Mouse (Mus musculus) kidney, adult 2 months (tissue): ENCODE measurements around the gene Cacna1d. TPM values are rescaled to one million over a fixed set of nuclear protein-coding genes. Genes with fewer than 3 reads are reported as not detected.

Experiments used
- DNase-seq: peaks from one replicate; pipeline ENCODE4 v3.0.0; 2021
- H3K27ac ChIP-seq: fragments of 200-500 bp; 2 replicates; pipeline ENCODE4 v1.5.1; 2012; ENCODE audit warnings: low read depth, low read length, control low read depth, inconsistent platforms; ENCODE audit not compliant: insufficient read depth
- H3K27me3 ChIP-seq: fragments of 200-500 bp; replicated peaks from 2 replicates; pipeline ENCODE4 v1.6.1; 2012; ENCODE audit warnings: mild to moderate bottlenecking, moderate library complexity, low read length, inconsistent platforms; ENCODE audit not compliant: control insufficient read depth, insufficient read depth
- H3K36me3 ChIP-seq: fragments of 200-500 bp; 2 replicates; pipeline ENCODE4 v1.6.1; 2012; ENCODE audit warnings: mild to moderate bottlenecking, moderate library complexity, low read length, inconsistent platforms; ENCODE audit not compliant: control insufficient read depth, insufficient read depth
- H3K4me1 ChIP-seq: fragments of 200-500 bp; 2 replicates; pipeline ENCODE4 v1.6.1; 2011; ENCODE audit warnings: low read length; ENCODE audit not compliant: control insufficient read depth, insufficient read depth
- H3K4me3 ChIP-seq: fragments of 200-500 bp; 2 replicates; pipeline ENCODE4 v1.5.1; 2011; ENCODE audit warnings: mild to moderate bottlenecking, low read depth, low read length, control low read depth; ENCODE audit not compliant: insufficient read depth
- CTCF ChIP-seq: fragments of 200-500 bp; conservative IDR thresholded peaks from 2 replicates; pipeline ENCODE4 v1.5.1; 2011; ENCODE audit warnings: low read depth, mild to moderate bottlenecking, control low read depth, low read length, moderate library complexity, mixed read lengths; ENCODE audit not compliant: insufficient read depth, insufficient read length
- POLR2A ChIP-seq: fragments of 200-500 bp; IDR thresholded peaks from one replicate; pipeline ENCODE4 v1.6.1; 2011; ENCODE audit warnings: low read depth, low read length, control low read depth
- whole genome bisulfite sequencing: fragments of 180-500 bp; shearing (Covaris S2); methylation state at CpG from one replicate; pipeline ENCODE4 v1.1.7; 2018; 5-methylcytosine and 5-hydroxymethylcytosine counted together
- polyA plus RNA-seq: library from polyadenylated mRNA; depleted of rRNA; stranded (reverse); fragments of >200 nt; gene quantifications from 2 replicates; pipeline ENCODE4 v1.2.3, GENCODE M21; 2012

Gene Cacna1d
- polyA plus RNA-seq, 1 experiment = 4.0 TPM

GRCm38 (mm10) chr14:30318715-30319437, 172.4 kb downstream of the Cacna1d start:
- Histone ChIP-seq H3K27me3 (no peaks in the 10 kb centered on the region), H3K27ac (no peak overlapping the region), H3K4me3 (no peak overlapping the region), H3K36me3 (no peaks in the 10 kb centered on the region), H3K4me1 (no peaks in the 10 kb centered on the region)
- DNase-seq = no peak
- TF ChIP-seq CTCF (no peak), POLR2A (no peak)
- 85% methylated on average over 9 of the region's 9 CpGs for whole genome bisulfite sequencing

- no peak for TF ChIP-seq CTCF
- no peak for TF ChIP-seq POLR2A
- WGBS = 89% methylated on average over 12 of the region's 12 CpGs
Measured at GRCm38 (mm10) chr14:30318293-30318692, 173.0 kb downstream of the Cacna1d start.

GRCm38 (mm10) chr14:30317616-30318015, 173.6 kb downstream of the Cacna1d start:
- H3K4me1 ChIP-seq = no peaks in the 10 kb centered on the region
- DNase-seq = no peak
- no peak for TF ChIP-seq POLR2A
- TF ChIP-seq CTCF = no peak
- H3K27ac ChIP-seq = no peak overlapping the region
- no peaks in the 10 kb centered on the region for H3K36me3 ChIP-seq
- H3K27me3 ChIP-seq = no peaks in the 10 kb centered on the region
- no peak overlapping the region for H3K4me3 ChIP-seq
- 87% methylated on average over 10 of the region's 10 CpGs for WGBS

More at GRCm38 (mm10) chr14:30318293-30318692, 173.0 kb downstream of the Cacna1d start:
- Histone ChIP-seq H3K27me3 (no peaks in the 10 kb centered on the region), H3K4me1 (no peaks in the 10 kb centered on the region), H3K4me3 (no peak overlapping the region), H3K27ac (no peak overlapping the region), H3K36me3 (no peaks in the 10 kb centered on the region)
- no peak for DNase-seq

DNA sequence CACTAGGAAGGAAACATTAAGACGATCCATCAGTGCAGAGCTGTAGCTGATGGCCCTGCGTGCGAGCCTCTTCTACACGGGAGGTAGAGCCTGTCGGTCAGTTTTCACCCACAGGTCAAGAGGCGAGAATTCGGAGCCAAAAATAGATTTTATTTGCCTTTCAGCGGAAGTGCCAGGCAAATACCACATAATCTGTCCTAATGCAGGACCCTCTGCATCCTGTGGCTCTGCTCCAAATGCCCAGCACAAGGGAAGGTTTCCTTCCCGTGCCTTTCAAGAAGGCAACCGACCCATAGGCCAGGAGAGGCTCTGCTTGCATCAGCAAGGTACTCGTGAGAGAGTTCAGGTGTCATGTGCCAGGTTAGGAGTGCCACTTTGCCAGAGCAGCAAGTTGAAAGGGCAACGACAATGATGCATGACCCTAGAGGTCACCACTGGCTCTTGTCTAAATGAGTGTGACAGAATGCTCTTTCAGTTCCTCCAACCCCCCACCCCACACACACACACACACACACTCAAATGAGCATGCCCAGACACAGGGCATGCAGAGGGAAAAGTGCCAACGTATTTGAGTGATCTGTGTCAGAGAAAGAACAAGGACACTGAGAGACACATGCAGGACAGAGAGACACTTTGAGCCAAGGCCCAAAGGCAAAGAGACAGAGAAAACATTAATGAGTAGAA, 179.9 kb downstream of the Cacna1d start:
- Histone ChIP-seq H3K36me3 (no peaks in the 10 kb centered on the region), H3K4me3 (no peak overlapping the region), H3K4me1 (no peaks in the 10 kb centered on the region), H3K27ac (no peak overlapping the region), H3K27me3 (no peaks in the 10 kb centered on the region)
- TF ChIP-seq POLR2A (no peak), CTCF (no peak)
- no peak for DNase-seq
- WGBS = 58% methylated on average over 13 of the region's 13 CpGs

- 94% methylated on average over 10 of the region's 10 CpGs for WGBS
- DNase-seq = no peak
- no peak overlapping the region for H3K4me3 ChIP-seq
- H3K27me3 ChIP-seq = no peaks in the 10 kb centered on the region
- H3K4me1 ChIP-seq = no peaks in the 10 kb centered on the region
- no peak for TF ChIP-seq POLR2A
- TF ChIP-seq CTCF = no peak
- no peak overlapping the region for H3K27ac ChIP-seq
- no peaks in the 10 kb centered on the region for H3K36me3 ChIP-seq
Measured at GRCm38 (mm10) chr14:30310236-30310635, 181.0 kb downstream of the Cacna1d start.

DNA sequence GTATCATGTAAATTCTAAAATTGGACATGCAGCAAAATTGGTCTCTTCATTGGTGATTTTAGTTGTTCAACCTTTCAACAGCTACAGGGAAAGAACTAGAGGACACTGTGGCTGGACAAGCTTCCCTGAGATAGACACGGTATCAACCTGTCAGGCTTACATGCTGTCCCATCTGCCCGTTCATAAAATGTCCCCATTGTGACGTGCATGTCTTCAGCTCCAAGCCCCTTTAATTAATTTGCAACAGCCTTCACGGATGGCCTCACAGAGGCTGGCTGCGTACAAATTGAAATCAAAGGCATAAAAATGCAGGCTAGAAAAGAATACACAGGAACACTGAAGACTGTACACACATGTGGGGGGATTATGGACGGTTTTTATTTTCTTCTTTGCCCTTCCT, 185.0 kb downstream of the Cacna1d start:
- Histone ChIP-seq H3K36me3 (no peaks in the 10 kb centered on the region), H3K4me1 (no peaks in the 10 kb centered on the region), H3K27me3 (no peaks in the 10 kb centered on the region), H3K4me3 (no peak overlapping the region), H3K27ac (no peak overlapping the region)
- no peak for DNase-seq
- TF ChIP-seq CTCF (no peak), POLR2A (no peak)
- 54% methylated on average over 6 of the region's 6 CpGs for WGBS

GRCm38 (mm10) chr14:30299946-30300345, 191.3 kb downstream of the Cacna1d start:
- H3K27ac ChIP-seq = no peak overlapping the region
- WGBS = 86% methylated on average over 7 of the region's 7 CpGs
- TF ChIP-seq POLR2A (no peak), CTCF (no peak)
- H3K27me3 ChIP-seq = no peaks in the 10 kb centered on the region
- no peak for DNase-seq
- H3K4me1 ChIP-seq = no peaks in the 10 kb centered on the region
- no peak overlapping the region for H3K4me3 ChIP-seq
- no peaks in the 10 kb centered on the region for H3K36me3 ChIP-seq
